ENCODE assay signal across 8 mouse cellular contexts in genomic region chr12:14149843-14150567, GRCm38 (mm10). TPM values are rescaled to one million over a fixed set of nuclear protein-coding genes. Genes with fewer than 3 reads are reported as not detected.
DNase-seq lines count a peak whose midpoint lies in the region; ATAC-seq and TF ChIP-seq lines count a peak whose summit lies in the region.

No protein-coding gene starts in this region.

- peak; percentile 59 for DNase-seq in ZHBTc4 (ENCODE audit: low read depth, low spot score)
- DNase-seq in cerebellum, postnatal 25 days: peak; percentile 91 to 94
- peak; percentile 81 to 82 for DNase-seq in frontal cortex, postnatal 36 days (ENCODE audit: low spot score in 2 of 2)
- peak; percentile 67 for DNase-seq in hindbrain, embryonic 14.5 days (ENCODE audit: low spot score)
- DNase-seq in left cerebral cortex, adult 11 months (ENCODE audit: low spot score): peak; percentile 71
- peak; percentile 77 for DNase-seq in lung, postnatal 0 days (ENCODE audit: low spot score)
- DNase-seq in right cerebral cortex, adult 2 months (ENCODE audit: low spot score in 2 of 2): peak; percentile 79 to 89
- no peak for DNase-seq in spleen, adult 12 weeks (ENCODE audit: low spot score)

- no peak for TF ChIP-seq EP300 in lung, postnatal 0 days (IDR thresholded peaks at IDR 0.05)

- peak overlapping the region; percentile 73 for H3K9ac ChIP-seq in hindbrain, embryonic 14.5 days
- no peak overlapping the region for H3K9ac ChIP-seq in lung, postnatal 0 days (replicated peaks; ENCODE audit: low read depth)

- peak; percentile 31 for ATAC-seq in hindbrain, embryonic 14.5 days (ENCODE audit: low FRiP score)
- ATAC-seq in lung, postnatal 0 days: peak; percentile 62

- H3K4me2 ChIP-seq in hindbrain, embryonic 14.5 days (replicated peaks): peak overlapping the region; percentile 88
- H3K4me2 ChIP-seq in lung, postnatal 0 days (replicated peaks; ENCODE audit: low read depth, low read length): peak overlapping the region; percentile 79

- H3K27ac ChIP-seq in hindbrain, embryonic 14.5 days: 0 out of 2 replicates have a peak overlapping the region, but pooled peaks have one; percentile 26
- no peak overlapping the region for H3K27ac ChIP-seq in lung, postnatal 0 days (ENCODE audit: low read length)

- under 1% methylated on average over 59 of the region's 59 CpGs for WGBS in hindbrain, embryonic 14.5 days
- 2% methylated on average over 59 of the region's 59 CpGs for WGBS in lung, postnatal 0 days

- H3K9me3 ChIP-seq in hindbrain, embryonic 14.5 days (ENCODE audit: control insufficient read depth, low read length): no peaks in the 10 kb centered on the region
- H3K9me3 ChIP-seq in lung, postnatal 0 days (ENCODE audit: low read length): no peaks in the 10 kb centered on the region

- H3K4me3 ChIP-seq in hindbrain, embryonic 14.5 days (replicated peaks; ENCODE audit: low read length): peak overlapping the region; percentile 55
- peak overlapping the region; percentile 53 for H3K4me3 ChIP-seq in lung, postnatal 0 days (ENCODE audit: low read depth, low read length)

- no peaks in the 10 kb centered on the region for H3K36me3 ChIP-seq in hindbrain, embryonic 14.5 days (replicated peaks; ENCODE audit: control insufficient read depth, insufficient read depth)
- no peaks in the 10 kb centered on the region for H3K36me3 ChIP-seq in lung, postnatal 0 days (ENCODE audit: insufficient read depth, low read length)

- H3K4me1 ChIP-seq in hindbrain, embryonic 14.5 days (replicated peaks; ENCODE audit: control insufficient read depth, insufficient read depth, low read length): peaks cover 18% of the 10 kb centered on the region
- peaks cover 14% of the 10 kb centered on the region; the same call in 1 of the 2 replicates for H3K4me1 ChIP-seq in lung, postnatal 0 days (ENCODE audit: insufficient read depth, low read depth, low read length)

- no peaks in the 10 kb centered on the region for H3K27me3 ChIP-seq in hindbrain, embryonic 14.5 days (ENCODE audit: control insufficient read depth, insufficient read depth, low read length)
- H3K27me3 ChIP-seq in lung, postnatal 0 days (replicated peaks; ENCODE audit: insufficient read depth, low read length): peaks cover 18% of the 10 kb centered on the region; the same call in 1 of the 2 replicates

- TF ChIP-seq CTCF in lung, postnatal 0 days (IDR thresholded peaks at IDR 0.05): peak; percentile 78

RNA-seq across cellular contexts. Expression of gene Fam84a, which starts 1.8 kb away (rescaled TPM):
- polyA plus RNA-seq in hindbrain, embryonic 14.5 days (2014; fragmentation: Nextera tagmentation; extraction: Ambion mirVana): 75.3 and 87.5 TPM in 2 replicates
- 5.9 and 6.2 TPM in 2 replicates for polyA plus RNA-seq in lung, postnatal 0 days (2015; fragmentation: Nextera tagmentation; extraction: Ambion mirVana)

Comparison
In these comparisons a context has a peak if more than half of its experiments do, and no peak if none do; other contexts are left out.
1. RNA of gene Fam84a, which starts 1.8 kb away (polyA plus RNA-seq): 75.3 to 87.5 TPM in hindbrain, embryonic 14.5 days; 5.9 to 6.2 TPM in lung, postnatal 0 days; every median in the first group is over 10 times any median in the second.